Mouse (Mus musculus) stomach, postnatal 0 days (tissue): ENCODE data around the gene Spcs3. TPM values are rescaled to one million over a fixed set of nuclear protein-coding genes. Genes with fewer than 3 reads are reported as not detected.

Experiments used
- ATAC-seq: fragments of 200-750 bp; cut with Nextera tagmentation; 2 replicates; pipeline ENCODE4 v1.8.0; 2017; ENCODE audit not compliant: low FRiP score, low TSS enrichment
- DNase-seq: peaks from one replicate; pipeline ENCODE4 v3.0.0-alpha.2; 2016; ENCODE audit warnings: low spot score
- H3K27ac ChIP-seq: fragments of 300-500 bp; sonication (generic); replicated peaks from 2 replicates; pipeline ENCODE4 v1.5.1; 2014; ENCODE audit warnings: mild to moderate bottlenecking, control low read depth
- H3K27me3 ChIP-seq: fragments of 300-500 bp; sonication (generic); 2 replicates; pipeline ENCODE4 v1.6.1; 2014; ENCODE audit warnings: low read length; ENCODE audit not compliant: control insufficient read depth, insufficient read depth
- H3K36me3 ChIP-seq: fragments of 300-500 bp; sonication (generic); 2 replicates; pipeline ENCODE4 v1.6.1; 2014; ENCODE audit warnings: low read length, mixed read lengths; ENCODE audit not compliant: control insufficient read depth, insufficient read depth
- H3K4me1 ChIP-seq: fragments of 300-500 bp; sonication (generic); replicated peaks from 2 replicates; pipeline ENCODE4 v1.6.1; 2014; ENCODE audit warnings: antibody characterized with exemption; ENCODE audit not compliant: control insufficient read depth, insufficient read depth
- H3K4me2 ChIP-seq: fragments of 300-500 bp; sonication (generic); replicated peaks from 2 replicates; pipeline ENCODE4 v1.6.1; 2014; ENCODE audit warnings: low read depth, mild to moderate bottlenecking, control low read depth, moderate library complexity
- H3K4me3 ChIP-seq: fragments of 300-500 bp; sonication (generic); 2 replicates; pipeline ENCODE4 v1.5.1; 2014; ENCODE audit warnings: low read depth, low read length, control low read depth
- H3K9ac ChIP-seq: fragments of 300-500 bp; sonication (generic); 2 replicates; pipeline ENCODE4 v1.6.1; 2014; ENCODE audit warnings: mild to moderate bottlenecking, low read length, control low read depth, mixed read lengths
- H3K9me3 ChIP-seq: fragments of 300-500 bp; sonication (generic); 2 replicates; pipeline ENCODE4 v1.6.1; 2016; ENCODE audit warnings: low read length; ENCODE audit not compliant: control insufficient read depth
- CTCF ChIP-seq: IDR thresholded peaks from 2 replicates; pipeline ENCODE4 v1.5.1; 2016; ENCODE audit warnings: antibody characterized with exemption, low read depth, mild to moderate bottlenecking, moderate library complexity
- EP300 ChIP-seq: optimal IDR thresholded peaks from 2 replicates; pipeline ENCODE3; 2016; ENCODE audit warnings: antibody characterized with exemption
- WGBS: fragments of 180-500 bp; shearing (Covaris S2); extraction: QIAGEN DNeasy Blood & Tissue Kit; methylation state at CpG from one replicate; pipeline ENCODE4 v1.1.7; 2014; 5-methylcytosine and 5-hydroxymethylcytosine counted together
- polyA plus RNA-seq: library from polyadenylated mRNA; unstranded; fragments of >200 nt; fragmentation: Nextera tagmentation; extraction: Ambion mirVana; gene quantifications from 2 replicates; pipeline ENCODE4 v1.2.1, GENCODE M21; 2015

The Spcs3 gene
- polyA plus RNA-seq, 1 experiment from 2014 or later = 59.6 TPM

GRCm38 (mm10) chr8:54562137-54562536 is 32.3 kb upstream of the Spcs3 start:
- no peak overlapping the region for H3K9ac ChIP-seq
- no peaks in the 10 kb centered on the region for H3K36me3 ChIP-seq
- no peak for ATAC-seq
- H3K4me2 ChIP-seq = no peak overlapping the region
- H3K9me3 ChIP-seq = no peaks in the 10 kb centered on the region
- DNase-seq = no peak
- H3K27ac ChIP-seq = no peak overlapping the region
- no peaks in the 10 kb centered on the region for H3K27me3 ChIP-seq
- no peaks in the 10 kb centered on the region for H3K4me1 ChIP-seq
- no peak overlapping the region for H3K4me3 ChIP-seq
- WGBS = 63% methylated on average over 4 of the region's 4 CpGs
- TF ChIP-seq CTCF (no peak), EP300 (no peak)

GRCm38 (mm10) chr8:54554921-54555320 is 25.1 kb upstream of the Spcs3 start:
- TF ChIP-seq CTCF = no peak
- no peak for TF ChIP-seq EP300
- no peaks in the 10 kb centered on the region for H3K27me3 ChIP-seq
- H3K4me1 ChIP-seq = no peaks in the 10 kb centered on the region
- no peaks in the 10 kb centered on the region for H3K36me3 ChIP-seq
- no peak overlapping the region for H3K27ac ChIP-seq
- no peak overlapping the region for H3K4me3 ChIP-seq
- 82% methylated on average over 2 of the region's 2 CpGs for WGBS
- no peak overlapping the region for H3K9ac ChIP-seq
- no peak overlapping the region for H3K4me2 ChIP-seq
- ATAC-seq = no peak
- no peaks in the 10 kb centered on the region for H3K9me3 ChIP-seq
- no peak for DNase-seq

- H3K4me1 ChIP-seq = no peaks in the 10 kb centered on the region
- no peak overlapping the region for H3K4me3 ChIP-seq
- WGBS = 84% methylated on average over 12 of the region's 12 CpGs
- TF ChIP-seq CTCF (no peak), EP300 (no peak)
- H3K4me2 ChIP-seq = no peak overlapping the region
- H3K27ac ChIP-seq = no peak overlapping the region
- no peaks in the 10 kb centered on the region for H3K27me3 ChIP-seq
- H3K9ac ChIP-seq = no peak overlapping the region
- H3K9me3 ChIP-seq = no peaks in the 10 kb centered on the region
- H3K36me3 ChIP-seq = no peaks in the 10 kb centered on the region
- ATAC-seq (no peak), DNase-seq (no peak)
These were observed 20.3 kb upstream of the Spcs3 start for GRCm38 (mm10) chr8:54550026-54550574.

GRCm38 (mm10) chr8:54548383-54548782 is 18.6 kb upstream of the Spcs3 start:
- Histone ChIP-seq H3K27me3 (no peaks in the 10 kb centered on the region), H3K36me3 (no peaks in the 10 kb centered on the region), H3K27ac (no peak overlapping the region), H3K9me3 (no peaks in the 10 kb centered on the region), H3K9ac (no peak overlapping the region), H3K4me1 (no peaks in the 10 kb centered on the region), H3K4me3 (no peak overlapping the region), H3K4me2 (no peak overlapping the region)
- DNase-seq (no peak), ATAC-seq (no peak)
- WGBS = 82% methylated on average over 6 of the region's 6 CpGs
- no peak for TF ChIP-seq CTCF
- TF ChIP-seq EP300 = no peak

GRCm38 (mm10) chr8:54541331-54541730 is 11.5 kb upstream of the Spcs3 start:
- no peaks in the 10 kb centered on the region for H3K27me3 ChIP-seq
- TF ChIP-seq EP300 (no peak), CTCF (no peak)
- H3K27ac ChIP-seq = no peak overlapping the region
- WGBS = 88% methylated on average over 1 of the region's 1 CpGs
- no peak for DNase-seq
- no peaks in the 10 kb centered on the region for H3K4me1 ChIP-seq
- H3K4me3 ChIP-seq = no peak overlapping the region
- no peaks in the 10 kb centered on the region for H3K9me3 ChIP-seq
- H3K4me2 ChIP-seq = no peak overlapping the region
- no peak overlapping the region for H3K9ac ChIP-seq
- H3K36me3 ChIP-seq = no peaks in the 10 kb centered on the region; the same call in 1 of the 2 replicates
- ATAC-seq = no peak

- no peak for ATAC-seq
- TF ChIP-seq CTCF (peak; percentile 68), EP300 (no peak)
- whole genome bisulfite sequencing = 87% methylated on average over 3 of the region's 3 CpGs
- Histone ChIP-seq H3K27me3 (no peaks in the 10 kb centered on the region), H3K4me1 (no peaks in the 10 kb centered on the region), H3K9ac (no peak overlapping the region), H3K27ac (no peak overlapping the region), H3K4me3 (no peak overlapping the region), H3K36me3 (no peaks in the 10 kb centered on the region; the same call in 1 of the 2 replicates), H3K4me2 (no peak overlapping the region), H3K9me3 (no peaks in the 10 kb centered on the region)
- no peak for DNase-seq
These were observed 7.5 kb upstream of the Spcs3 start for GRCm38 (mm10) chr8:54537285-54537684.
